10 mouse cellular contexts compared by ENCODE assay signal in genomic region chr6:143414590-143415382, GRCm38 (mm10).
DNase-seq lines count a peak whose midpoint lies in the region; ATAC-seq lines count a peak whose summit lies in the region.
"Had no signal": no experiment of that assay in that cellular context is flagged by ENCODE, and none has a peak within 500 bp of the region (broad histone marks: within the 10 kb centered on the region; RNA-seq: fewer than 3 reads in every experiment).

No protein-coding gene starts in this region.

- 0 out of 2 replicates have a peak overlapping the region, but pooled peaks have one; percentile 11 for H3K4me2 ChIP-seq in heart, embryonic 13.5 days
- no peak overlapping the region for H3K4me2 ChIP-seq in forebrain, embryonic 16.5 days (ENCODE audit: low read length)
- H3K4me2 ChIP-seq in neural tube, embryonic 15.5 days = no peak overlapping the region
- H3K4me2 ChIP-seq: lung, embryonic 15.5 days had no signal

- H3K9me3 ChIP-seq in heart, embryonic 13.5 days = 0 out of 2 replicates have a peak, but pooled peaks cover 4% of the 10 kb centered on the region
- no peaks in the 10 kb centered on the region for H3K9me3 ChIP-seq in forebrain, embryonic 16.5 days (ENCODE audit: control insufficient read depth, low read length)
- H3K9me3 ChIP-seq in neural tube, embryonic 15.5 days (replicated peaks) = no peaks in the 10 kb centered on the region
- H3K9me3 ChIP-seq: lung, embryonic 15.5 days had no signal

- H3K27me3 ChIP-seq in heart, embryonic 13.5 days (replicated peaks) = no peaks in the 10 kb centered on the region
- H3K27me3 ChIP-seq in forebrain, embryonic 16.5 days (replicated peaks; ENCODE audit: control insufficient read depth, insufficient read depth, low read length) = no peaks in the 10 kb centered on the region
- H3K27me3 ChIP-seq in neural tube, embryonic 15.5 days (replicated peaks) = no peaks in the 10 kb centered on the region
- H3K27me3 ChIP-seq: lung, embryonic 15.5 days had no signal

- ATAC-seq in heart, embryonic 13.5 days (ENCODE audit: extremely low read depth, insufficient number of reproducible peaks, low FRiP score, low TSS enrichment) = no peak
- ATAC-seq in forebrain, embryonic 16.5 days = peak; percentile 72
- no peak for ATAC-seq in neural tube, embryonic 15.5 days (ENCODE audit: low FRiP score)
- no peak for ATAC-seq in erythroblast, adult 5-6 weeks (replicated peaks; ENCODE audit: low FRiP score, poor library complexity, severe bottlenecking)
- ATAC-seq in erythroid progenitor cell, adult 5-6 weeks (replicated peaks; ENCODE audit: low FRiP score, poor library complexity, severe bottlenecking) = no peak

- no peak for DNase-seq in heart, postnatal 4 days
- DNase-seq in layer of hippocampus, postnatal 25 days (ENCODE audit: extremely low spot score in 1 of 2, low spot score in 1 of 2) = peak; percentile 59 to 79
- peak; percentile 83 for DNase-seq in right cerebral cortex, postnatal 25 days
- DNase-seq: gastrocnemius, adult 2 months had no signal

- no peaks in the 10 kb centered on the region for H3K4me1 ChIP-seq in heart, embryonic 13.5 days
- 0 out of 2 replicates have a peak, but pooled peaks cover 2% of the 10 kb centered on the region for H3K4me1 ChIP-seq in forebrain, embryonic 16.5 days (replicated peaks; ENCODE audit: control insufficient read depth, insufficient read depth, low read length)
- no peaks in the 10 kb centered on the region for H3K4me1 ChIP-seq in neural tube, embryonic 15.5 days
- H3K4me1 ChIP-seq: lung, embryonic 15.5 days had no signal

- no peaks in the 10 kb centered on the region for H3K36me3 ChIP-seq in heart, embryonic 13.5 days
- no peaks in the 10 kb centered on the region for H3K36me3 ChIP-seq in forebrain, embryonic 16.5 days (ENCODE audit: control insufficient read depth, insufficient read depth)
- H3K36me3 ChIP-seq in neural tube, embryonic 15.5 days = no peaks in the 10 kb centered on the region
- H3K36me3 ChIP-seq: lung, embryonic 15.5 days had no signal

- H3K27ac ChIP-seq in heart, embryonic 13.5 days (replicated peaks) = no peak overlapping the region
- peak overlapping the region; percentile 66 for H3K27ac ChIP-seq in forebrain, embryonic 16.5 days (ENCODE audit: low read length)
- H3K27ac ChIP-seq in neural tube, embryonic 15.5 days (replicated peaks) = no peak overlapping the region
- H3K27ac ChIP-seq: gastrocnemius, adult 2 months; lung, embryonic 15.5 days had no signal

- no peak overlapping the region for H3K4me3 ChIP-seq in heart, embryonic 13.5 days
- H3K4me3 ChIP-seq in forebrain, embryonic 16.5 days (replicated peaks; ENCODE audit: low read length) = no peak overlapping the region
- no peak overlapping the region for H3K4me3 ChIP-seq in neural tube, embryonic 15.5 days (replicated peaks)
- H3K4me3 ChIP-seq: gastrocnemius, adult 2 months; lung, embryonic 15.5 days had no signal

- no peak overlapping the region for H3K9ac ChIP-seq in heart, embryonic 13.5 days
- no peak overlapping the region for H3K9ac ChIP-seq in forebrain, embryonic 16.5 days (replicated peaks; ENCODE audit: low read depth, low read length)
- H3K9ac ChIP-seq in neural tube, embryonic 15.5 days (replicated peaks) = no peak overlapping the region
- H3K9ac ChIP-seq: lung, embryonic 15.5 days had no signal

- 77% methylated on average over 27 of the region's 27 CpGs for WGBS in heart, embryonic 13.5 days
- 78% methylated on average over 27 of the region's 27 CpGs for WGBS in forebrain, embryonic 16.5 days
- 87% methylated on average over 27 of the region's 27 CpGs for WGBS in neural tube, embryonic 15.5 days
